Mouse (Mus musculus) kidney, adult 18-20 months (tissue): ENCODE data around the gene Gm5426.
A peak's percentile ranks its signal among the peaks of the same experiment; 100 is the strongest.

Experiments
- DNase-seq: peaks from one replicate; pipeline ENCODE4 v3.0.0; 2021

Gene Gm5426

DNA sequence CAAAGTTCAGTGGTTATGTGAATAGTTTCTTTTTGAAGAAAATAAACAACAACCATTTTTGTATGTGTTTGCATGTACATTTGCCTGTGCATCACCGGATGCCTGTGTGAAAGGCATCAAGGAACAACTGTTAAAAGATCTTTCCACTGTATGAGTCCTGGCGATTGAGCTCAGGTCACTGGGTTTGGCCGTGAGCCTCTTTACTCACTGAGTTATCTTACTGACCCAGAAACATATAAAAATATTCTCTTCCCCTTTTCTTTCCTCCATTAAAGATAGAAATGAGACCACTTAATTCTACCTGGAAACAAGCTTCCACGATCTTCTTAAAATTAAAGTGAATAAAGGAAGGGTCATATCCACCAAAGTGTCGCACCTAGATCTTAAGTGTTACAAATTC is 10.2 kb downstream of the Gm5426 start:
- no peak for DNase-seq

GRCm38 (mm10) chr10:96148250-96148699 is 11.9 kb downstream of the Gm5426 start:
- DNase-seq = peak; percentile 49

- no peak for DNase-seq
These were observed 14.2 kb downstream of the Gm5426 start for GRCm38 (mm10) chr10:96150401-96151116.

GRCm38 (mm10) chr10:96153315-96153714 is 16.9 kb downstream of the Gm5426 start:
- no peak for DNase-seq

DNA sequence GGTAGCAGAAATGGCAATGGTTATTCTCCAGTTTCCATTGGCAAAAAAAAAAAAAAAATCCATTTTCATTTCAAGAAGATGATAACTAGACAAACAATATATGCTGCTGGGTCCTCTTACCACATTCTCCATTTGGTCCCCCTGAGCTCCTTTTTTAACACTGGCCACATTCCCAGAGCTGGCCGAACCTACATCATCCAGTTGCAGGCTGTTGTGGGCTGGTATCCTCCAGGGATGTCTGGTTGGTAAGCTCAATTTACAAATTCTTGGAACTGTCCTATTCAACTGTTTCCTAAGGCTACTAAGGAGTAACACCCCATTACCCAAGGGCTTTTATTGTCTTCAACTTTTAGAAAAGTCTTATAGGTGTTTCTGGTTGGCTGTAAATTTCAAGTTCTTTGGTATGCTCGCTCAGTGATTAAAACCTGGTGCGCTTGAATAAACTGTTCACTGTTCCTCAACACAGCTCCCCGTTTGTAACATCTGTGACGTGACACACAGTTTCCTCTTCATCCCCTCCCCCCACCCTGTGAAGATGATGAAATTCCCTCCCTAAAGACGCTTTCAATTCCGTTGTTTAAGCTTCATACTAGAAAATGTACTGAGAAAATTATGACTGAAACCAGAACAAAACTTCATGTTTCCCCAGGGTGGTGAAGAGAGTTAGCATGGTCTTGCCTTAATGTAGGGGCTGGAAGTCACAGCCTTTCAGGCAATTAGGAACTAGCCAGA is 26.7 kb downstream of the Gm5426 start:
- DNase-seq = no peak

GRCm38 (mm10) chr10:96163791-96164190 is 27.4 kb downstream of the Gm5426 start:
- no peak for DNase-seq

DNA sequence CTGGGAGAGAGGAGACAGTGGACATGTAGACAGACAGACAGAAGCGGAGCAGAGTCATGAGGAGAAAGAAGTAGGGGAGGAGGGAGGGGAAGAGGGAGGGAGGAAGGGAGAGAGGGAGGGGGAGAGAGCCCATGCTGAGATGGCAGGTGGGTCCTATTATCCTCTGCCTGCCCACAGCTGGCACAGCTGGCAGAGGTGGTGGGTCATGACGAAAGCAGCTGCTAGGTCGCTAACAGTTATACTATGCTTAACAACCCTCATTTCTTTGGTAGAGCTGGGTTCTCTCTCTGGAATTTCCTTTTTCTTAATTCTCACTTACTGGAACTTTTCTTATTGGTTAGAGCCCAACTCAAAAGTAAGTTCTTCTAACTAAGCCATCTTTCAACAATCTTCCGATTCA is 28.9 kb downstream of the Gm5426 start:
- no peak for DNase-seq

- DNase-seq = no peak
These were observed 32.6 kb downstream of the Gm5426 start for GRCm38 (mm10) chr10:96168998-96169397.

- no peak for DNase-seq
These were observed 35.1 kb downstream of the Gm5426 start for GRCm38 (mm10) chr10:96171546-96171945.

- DNase-seq = no peak
These were observed 36.6 kb downstream of the Gm5426 start for GRCm38 (mm10) chr10:96172964-96173363.

DNA sequence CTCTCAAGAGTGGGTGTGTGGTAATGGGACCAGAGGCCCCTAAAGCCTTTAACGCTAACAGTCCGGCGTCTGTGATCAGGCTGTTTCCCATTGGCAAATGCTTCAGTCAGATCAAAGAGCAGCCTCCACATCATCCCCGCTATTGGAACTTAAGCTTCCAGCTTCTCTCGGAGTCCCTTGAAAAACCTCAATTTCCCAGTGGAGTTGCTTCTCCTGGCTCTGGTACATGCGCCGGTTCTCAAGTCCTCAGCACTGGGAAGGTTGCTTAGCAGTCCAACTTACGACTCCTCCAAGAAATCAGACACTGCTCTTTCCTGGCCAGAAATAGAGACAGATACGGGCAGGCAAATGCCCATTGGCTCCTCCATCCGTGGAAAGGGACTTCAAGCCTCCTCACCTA is 37.4 kb downstream of the Gm5426 start:
- DNase-seq = no peak

- DNase-seq = no peak
These were observed 40.5 kb downstream of the Gm5426 start for GRCm38 (mm10) chr10:96176916-96177315.

GRCm38 (mm10) chr10:96180554-96181397 is 44.4 kb downstream of the Gm5426 start:
- no peak for DNase-seq

- no peak for DNase-seq
These were observed 45.0 kb downstream of the Gm5426 start for GRCm38 (mm10) chr10:96181398-96181790.

DNA sequence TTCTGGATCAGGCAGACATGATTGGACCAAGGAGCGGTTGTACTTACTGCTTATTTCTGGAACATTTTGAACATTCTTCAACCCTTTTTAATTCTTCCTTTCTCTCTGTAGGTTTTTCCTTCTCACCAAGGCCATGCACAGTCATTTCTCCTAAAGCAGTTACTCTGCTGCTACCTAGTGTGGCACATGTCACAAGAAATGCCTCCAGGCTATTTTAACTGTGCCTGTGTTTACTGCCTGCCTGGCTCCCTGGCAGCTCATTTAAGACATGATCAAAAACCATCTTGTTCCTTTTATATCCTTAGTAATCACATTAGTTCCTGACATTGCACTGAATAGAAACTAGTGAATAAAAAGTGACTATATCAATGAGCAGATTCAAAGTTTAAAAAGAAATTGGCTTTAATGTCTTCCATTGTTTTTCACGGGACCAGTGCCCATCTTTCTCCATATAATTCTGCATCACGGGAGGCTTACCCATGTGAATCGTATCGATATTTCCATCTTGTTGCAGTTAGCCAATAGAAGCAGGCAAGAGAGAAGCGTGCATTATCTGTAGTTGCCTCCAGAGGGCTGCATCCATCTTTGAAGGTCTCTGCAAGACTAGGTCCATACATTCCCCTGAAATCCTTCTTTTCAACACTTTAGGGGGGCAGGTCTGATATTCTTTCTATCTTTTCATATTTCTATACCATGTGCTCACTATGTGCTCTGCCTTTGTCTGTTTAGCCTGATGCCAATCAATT is 45.7 kb downstream of the Gm5426 start:
- DNase-seq = no peak

DNA sequence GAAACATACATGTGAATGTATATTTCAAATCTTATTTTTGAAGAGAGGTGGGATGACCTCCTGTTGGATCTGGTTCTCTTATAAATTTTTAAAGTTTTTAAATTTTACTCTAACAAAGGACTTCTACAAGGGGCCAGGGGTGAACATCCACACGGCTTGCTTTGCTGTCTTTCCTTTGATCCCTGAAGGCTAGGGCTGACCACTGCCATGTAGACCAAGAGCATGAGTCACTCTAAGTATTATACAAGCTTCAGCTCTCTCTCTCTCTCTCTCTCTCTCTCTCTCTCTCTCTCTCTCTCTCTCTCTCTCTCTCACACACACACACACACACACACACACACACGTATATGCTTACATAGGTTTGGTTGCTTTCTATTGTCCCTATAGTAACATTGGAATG is 48.6 kb downstream of the Gm5426 start:
- no peak for DNase-seq

DNA sequence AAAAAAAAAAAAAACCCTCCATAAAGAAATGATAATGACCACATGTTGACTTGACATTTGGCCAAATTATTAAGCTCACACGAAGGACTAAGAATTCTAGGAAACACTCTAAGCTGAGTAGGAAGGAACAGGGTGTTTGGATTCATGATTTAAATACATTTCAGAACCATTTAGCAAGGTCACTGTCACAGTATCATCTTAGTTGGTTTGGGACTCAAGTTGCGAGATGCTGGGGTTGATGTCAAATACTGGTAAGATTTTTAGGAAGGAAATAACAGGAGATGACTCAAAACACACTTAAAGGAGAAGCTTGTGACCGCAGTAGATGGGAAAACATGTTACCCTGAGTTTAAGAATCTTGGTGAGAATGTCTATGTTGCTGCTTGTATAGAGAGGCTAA is 49.2 kb downstream of the Gm5426 start:
- no peak for DNase-seq
